Mouse (Mus musculus) limb, embryonic 15.5 days (tissue): ENCODE measurements at regions not wholly inside any gene's neighbourhood (a gene's known extent, or its start where the extent isn't known, plus 50 kb on each side); places are given as distances from the start of the nearest gene placed in this dataset.
"Not testable (repeated sequence)": the region's sequence is repeated elsewhere in the genome, so short reads cannot be mapped to it uniquely, and the experiment has no call there.

Source experiments
- ATAC-seq: fragments of 200-750 bp; cut with Nextera tagmentation; 2 replicates; pipeline ENCODE4 v1.8.0; 2017; ENCODE audit warnings: low read depth, moderate TSS enrichment; ENCODE audit not compliant: insufficient number of reproducible peaks, low FRiP score, low TSS enrichment
- H3K27ac ChIP-seq: fragments of 300-500 bp; sonication (generic); 2 replicates; pipeline ENCODE4 v1.5.1; 2015; ENCODE audit warnings: moderate library complexity, mild to moderate bottlenecking, inconsistent platforms
- H3K27me3 ChIP-seq: fragments of 300-500 bp; sonication (generic); 2 replicates; pipeline ENCODE4 v1.6.1; 2015; ENCODE audit warnings: inconsistent platforms
- H3K36me3 ChIP-seq: fragments of 300-500 bp; sonication (generic); 2 replicates; pipeline ENCODE4 v1.6.1; 2015; ENCODE audit warnings: inconsistent platforms
- H3K4me1 ChIP-seq: fragments of 300-500 bp; sonication (generic); 2 replicates; pipeline ENCODE4 v1.6.1; 2015; ENCODE audit warnings: inconsistent platforms
- H3K4me2 ChIP-seq: fragments of 300-500 bp; sonication (generic); 2 replicates; pipeline ENCODE4 v1.6.1; 2015; ENCODE audit warnings: mild to moderate bottlenecking, inconsistent platforms
- H3K4me3 ChIP-seq: fragments of 300-500 bp; sonication (generic); 2 replicates; pipeline ENCODE4 v1.5.1; 2015; ENCODE audit warnings: mild to moderate bottlenecking, inconsistent platforms
- H3K9ac ChIP-seq: fragments of 300-500 bp; sonication (generic); 2 replicates; pipeline ENCODE4 v1.6.1; 2015; ENCODE audit warnings: inconsistent platforms
- H3K9me3 ChIP-seq: fragments of 300-500 bp; sonication (generic); 2 replicates; pipeline ENCODE4 v1.6.1; 2016; ENCODE audit warnings: inconsistent platforms
- WGBS: fragments of 180-500 bp; shearing (Covaris S2); methylation state at CpG from one replicate; pipeline ENCODE4 v1.1.7; 2015; 5-methylcytosine and 5-hydroxymethylcytosine counted together

GRCm38 (mm10) chr16:55611172-55611571, 227.5 kb downstream of the Nfkbiz start:
- no peaks in the 10 kb centered on the region for H3K36me3 ChIP-seq
- no peak overlapping the region for H3K9ac ChIP-seq
- no peaks in the 10 kb centered on the region for H3K4me1 ChIP-seq
- WGBS = 76% methylated on average over 3 of the region's 3 CpGs
- H3K27me3 ChIP-seq = no peaks in the 10 kb centered on the region
- ATAC-seq = no peak
- no peak overlapping the region for H3K4me2 ChIP-seq
- no peak overlapping the region for H3K4me3 ChIP-seq
- no peak overlapping the region for H3K27ac ChIP-seq
- no peaks in the 10 kb centered on the region for H3K9me3 ChIP-seq

GRCm38 (mm10) chr16:55608361-55608760, 230.3 kb downstream of the Nfkbiz start:
- Histone ChIP-seq H3K4me2 (no peak overlapping the region), H3K36me3 (no peaks in the 10 kb centered on the region), H3K9ac (no peak overlapping the region), H3K27me3 (no peaks in the 10 kb centered on the region), H3K4me3 (no peak overlapping the region), H3K9me3 (no peaks in the 10 kb centered on the region), H3K27ac (no peak overlapping the region), H3K4me1 (no peaks in the 10 kb centered on the region)
- no peak for ATAC-seq
- WGBS = 75% methylated on average over 3 of the region's 3 CpGs

GRCm38 (mm10) chr16:55606447-55607239, 232.1 kb downstream of the Nfkbiz start:
- no peak for ATAC-seq
- no peak overlapping the region for H3K27ac ChIP-seq
- no peaks in the 10 kb centered on the region for H3K9me3 ChIP-seq
- no peak overlapping the region for H3K4me2 ChIP-seq
- no peaks in the 10 kb centered on the region for H3K27me3 ChIP-seq
- no peaks in the 10 kb centered on the region for H3K4me1 ChIP-seq
- no peaks in the 10 kb centered on the region for H3K36me3 ChIP-seq
- WGBS = 73% methylated on average over 7 of the region's 7 CpGs
- H3K4me3 ChIP-seq = no peak overlapping the region
- H3K9ac ChIP-seq = no peak overlapping the region

GRCm38 (mm10) chr16:55603611-55604010, 235.1 kb downstream of the Nfkbiz start:
- 80% methylated on average over 2 of the region's 2 CpGs for WGBS

GRCm38 (mm10) chr16:55589382-55589956, 249.2 kb downstream of the Nfkbiz start:
- Histone ChIP-seq H3K9me3 (no peaks in the 10 kb centered on the region), H3K4me2 (no peak overlapping the region), H3K9ac (no peak overlapping the region), H3K27me3 (no peaks in the 10 kb centered on the region), H3K27ac (no peak overlapping the region), H3K36me3 (no peaks in the 10 kb centered on the region), H3K4me1 (no peaks in the 10 kb centered on the region), H3K4me3 (no peak overlapping the region)
- WGBS = 81% methylated on average over 1 of the region's 1 CpGs
- ATAC-seq = no peak

More at GRCm38 (mm10) chr16:55603611-55604010, 235.1 kb downstream of the Nfkbiz start:
- no peaks in the 10 kb centered on the region for H3K27me3 ChIP-seq
- no peak overlapping the region for H3K9ac ChIP-seq
- H3K9me3 ChIP-seq = no peaks in the 10 kb centered on the region
- no peak overlapping the region for H3K4me2 ChIP-seq
- ATAC-seq = no peak
- H3K27ac ChIP-seq = no peak overlapping the region
- H3K4me3 ChIP-seq = no peak overlapping the region
- no peaks in the 10 kb centered on the region for H3K36me3 ChIP-seq
- H3K4me1 ChIP-seq = no peaks in the 10 kb centered on the region

GRCm38 (mm10) chr16:55587138-55587537, 251.6 kb downstream of the Nfkbiz start:
- H3K27ac ChIP-seq = no peak overlapping the region
- H3K36me3 ChIP-seq = no peaks in the 10 kb centered on the region
- no peak overlapping the region for H3K9ac ChIP-seq
- no peaks in the 10 kb centered on the region for H3K27me3 ChIP-seq
- no peak overlapping the region for H3K4me2 ChIP-seq
- 72% methylated on average over 6 of the region's 6 CpGs for WGBS
- H3K4me3 ChIP-seq = no peak overlapping the region
- ATAC-seq = no peak
- H3K4me1 ChIP-seq = no peaks in the 10 kb centered on the region
- no peaks in the 10 kb centered on the region for H3K9me3 ChIP-seq

- Histone ChIP-seq H3K4me2 (no peak overlapping the region), H3K4me1 (no peaks in the 10 kb centered on the region), H3K4me3 (no peak overlapping the region), H3K27ac (no peak overlapping the region), H3K9ac (no peak overlapping the region), H3K27me3 (no peaks in the 10 kb centered on the region), H3K9me3 (no peaks in the 10 kb centered on the region), H3K36me3 (no peaks in the 10 kb centered on the region)
- no peak for ATAC-seq
- WGBS = 44% methylated on average over 3 of the region's 3 CpGs
Measured at GRCm38 (mm10) chr16:55582906-55583305, 255.8 kb downstream of the Nfkbiz start.

- ATAC-seq = no peak
Measured at GRCm38 (mm10) chr16:55582029-55582428, 256.7 kb downstream of the Nfkbiz start.

GRCm38 (mm10) chr16:55580827-55581226, 257.9 kb downstream of the Nfkbiz start:
- 87% methylated on average over 4 of the region's 4 CpGs for WGBS
- Histone ChIP-seq H3K9me3 (no peaks in the 10 kb centered on the region), H3K4me2 (no peak overlapping the region), H3K4me1 (no peaks in the 10 kb centered on the region), H3K36me3 (no peaks in the 10 kb centered on the region), H3K4me3 (no peak overlapping the region), H3K9ac (no peak overlapping the region), H3K27me3 (no peaks in the 10 kb centered on the region), H3K27ac (no peak overlapping the region)
- no peak for ATAC-seq

More at GRCm38 (mm10) chr16:55582029-55582428, 256.7 kb downstream of the Nfkbiz start:
- Histone ChIP-seq H3K36me3 (no peaks in the 10 kb centered on the region), H3K9me3 (no peaks in the 10 kb centered on the region), H3K4me2 (no peak overlapping the region), H3K4me1 (no peaks in the 10 kb centered on the region), H3K4me3 (no peak overlapping the region), H3K9ac (no peak overlapping the region), H3K27ac (no peak overlapping the region), H3K27me3 (no peaks in the 10 kb centered on the region)
- WGBS = 91% methylated on average over 7 of the region's 7 CpGs

GRCm38 (mm10) chr16:55578686-55579085, 260.0 kb downstream of the Nfkbiz start:
- Histone ChIP-seq H3K4me2 (no peak overlapping the region), H3K27me3 (no peaks in the 10 kb centered on the region), H3K9ac (no peak overlapping the region), H3K4me1 (no peaks in the 10 kb centered on the region), H3K36me3 (no peaks in the 10 kb centered on the region), H3K4me3 (no peak overlapping the region), H3K9me3 (no peaks in the 10 kb centered on the region), H3K27ac (no peak overlapping the region)
- ATAC-seq = no peak
- WGBS = 81% methylated on average over 5 of the region's 5 CpGs

GRCm38 (mm10) chr16:55575609-55576283, 263.0 kb downstream of the Nfkbiz start:
- not testable (repeated sequence) for H3K27ac ChIP-seq, H3K4me2 ChIP-seq, H3K4me3 ChIP-seq, H3K9me3 ChIP-seq, H3K27me3 ChIP-seq, H3K36me3 ChIP-seq, H3K4me1 ChIP-seq, ATAC-seq, H3K9ac ChIP-seq
- 88% methylated on average over 2 of the region's 2 CpGs for WGBS

- no peak overlapping the region for H3K9ac ChIP-seq
- H3K27ac ChIP-seq = no peak overlapping the region
- no peak overlapping the region for H3K4me2 ChIP-seq
- no peaks in the 10 kb centered on the region for H3K9me3 ChIP-seq
- no peaks in the 10 kb centered on the region for H3K27me3 ChIP-seq
- ATAC-seq = no peak
- WGBS = 65% methylated on average over 7 of the region's 7 CpGs
- H3K4me3 ChIP-seq = no peak overlapping the region
- no peaks in the 10 kb centered on the region for H3K4me1 ChIP-seq
- H3K36me3 ChIP-seq = no peaks in the 10 kb centered on the region
Measured at GRCm38 (mm10) chr16:55571106-55571505, 267.6 kb downstream of the Nfkbiz start.
